Mouse (Mus musculus): ENCODE measurements around the gene Usp49. TPM values are rescaled to one million over a fixed set of nuclear protein-coding genes. Genes with fewer than 3 reads are reported as not detected.

Usp49 gene
- total and polyA plus RNA-seq, 2 experiments = 2.1 to 2.2 TPM

DNA sequence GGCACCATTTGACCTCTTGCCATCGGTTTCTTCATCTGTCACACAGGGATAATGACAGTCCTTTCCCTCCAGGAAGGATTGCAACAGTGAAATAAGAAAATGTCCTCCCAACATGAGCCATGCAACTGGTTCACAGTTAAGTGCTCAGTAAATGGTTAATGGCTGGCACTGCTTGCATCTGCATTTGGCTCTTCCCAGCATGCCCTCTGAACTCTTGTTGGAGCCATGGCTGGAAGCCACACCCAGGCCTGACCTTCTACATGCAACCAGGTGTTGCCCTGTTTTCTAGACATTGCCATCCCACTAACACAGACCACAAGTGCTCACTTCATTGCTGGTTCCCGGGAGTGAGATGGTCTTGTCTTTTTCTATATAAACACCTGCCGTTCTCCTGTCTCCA is 77.5 kb downstream of the Usp49 start:
- H3K9ac ChIP-seq (ENCODE audit: low read depth, low read length) = no peak overlapping the region
- no peak overlapping the region for H3K27ac ChIP-seq (replicated peaks; ENCODE audit: insufficient read depth, low read depth, low read length)
- no peaks in the 10 kb centered on the region for H3K79me2 ChIP-seq (ENCODE audit: control insufficient read depth, insufficient read depth, low read length)
- DNase-seq (ENCODE audit: extremely low read depth, low read depth, low spot score) = peak; percentile 55
- H3K36me3 ChIP-seq (ENCODE audit: control insufficient read depth, insufficient read depth, low read length) = no peaks in the 10 kb centered on the region
- 70% methylated on average over 3 of the region's 3 CpGs for WGBS
- H3K4me3 ChIP-seq (ENCODE audit: insufficient read depth, low read depth, low read length) = no peak overlapping the region
- H3K27me3 ChIP-seq (ENCODE audit: control insufficient read depth, insufficient read depth, low read length) = no peaks in the 10 kb centered on the region
- no peak for TF ChIP-seq POLR2A (IDR thresholded peaks at IDR 0.05; ENCODE audit: extremely low read depth, insufficient read depth, low read length)
- TF ChIP-seq CTCF (IDR thresholded peaks at IDR 0.05; ENCODE audit: low read depth, low read length) = no peak
- no peaks in the 10 kb centered on the region for H3K4me1 ChIP-seq (ENCODE audit: control insufficient read depth, insufficient read depth, low read length)

DNA sequence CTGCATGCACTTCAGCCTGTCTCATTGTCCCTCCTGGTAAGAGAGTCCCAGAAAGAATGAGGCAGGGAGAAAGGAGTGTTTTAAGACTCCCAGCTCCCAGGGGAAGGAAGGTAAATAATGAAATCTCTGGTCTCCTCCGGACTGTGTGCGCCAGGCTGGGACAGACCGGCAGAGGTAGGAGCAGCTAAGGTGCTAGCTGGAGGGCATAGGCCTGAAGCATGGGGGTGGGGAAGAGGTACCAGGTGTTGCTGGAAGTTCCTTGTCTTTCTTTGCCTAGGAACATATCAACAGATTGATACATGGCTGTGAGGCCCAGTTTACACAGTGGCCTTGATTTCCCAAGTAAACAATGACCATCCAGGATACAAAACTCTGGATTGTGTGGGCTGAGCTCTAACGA is 78.5 kb downstream of the Usp49 start:
- no peaks in the 10 kb centered on the region for H3K79me2 ChIP-seq (ENCODE audit: control insufficient read depth, insufficient read depth, low read length)
- H3K27ac ChIP-seq (replicated peaks; ENCODE audit: insufficient read depth, low read depth, low read length) = no peak overlapping the region
- no peaks in the 10 kb centered on the region for H3K27me3 ChIP-seq (ENCODE audit: control insufficient read depth, insufficient read depth, low read length)
- DNase-seq (ENCODE audit: extremely low read depth, low read depth, low spot score) = no peak
- no peaks in the 10 kb centered on the region for H3K36me3 ChIP-seq (ENCODE audit: control insufficient read depth, insufficient read depth, low read length)
- WGBS = 43% methylated on average over 4 of the region's 4 CpGs
- no peak overlapping the region for H3K9ac ChIP-seq (ENCODE audit: low read depth, low read length)
- no peaks in the 10 kb centered on the region for H3K4me1 ChIP-seq (ENCODE audit: control insufficient read depth, insufficient read depth, low read length)
- H3K4me3 ChIP-seq (ENCODE audit: insufficient read depth, low read depth, low read length) = no peak overlapping the region
- no peak for TF ChIP-seq POLR2A (IDR thresholded peaks at IDR 0.05; ENCODE audit: extremely low read depth, insufficient read depth, low read length)
- TF ChIP-seq CTCF (IDR thresholded peaks at IDR 0.05; ENCODE audit: low read depth, low read length) = no peak

DNA sequence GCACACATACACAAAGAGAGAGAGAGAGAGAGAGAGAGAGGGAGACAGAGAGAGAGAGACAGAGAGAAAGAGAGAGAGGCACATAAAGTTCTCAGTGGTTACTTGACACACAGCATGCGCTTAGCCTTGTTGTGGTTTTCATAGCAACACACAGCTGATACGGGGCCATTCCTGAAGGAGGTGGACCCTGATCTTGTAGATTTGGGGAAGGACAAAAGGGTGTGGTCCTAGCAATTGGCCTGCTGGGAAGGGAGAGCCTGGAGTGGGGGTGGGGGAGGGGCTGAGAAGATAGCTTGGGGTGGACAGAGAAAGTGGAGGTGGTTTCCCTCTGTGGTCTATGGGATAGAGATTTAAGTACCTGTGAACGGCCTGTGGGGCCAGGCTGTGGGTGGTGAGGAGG is 79.5 kb downstream of the Usp49 start:
- WGBS = 90% methylated on average over 3 of the region's 3 CpGs

DNA sequence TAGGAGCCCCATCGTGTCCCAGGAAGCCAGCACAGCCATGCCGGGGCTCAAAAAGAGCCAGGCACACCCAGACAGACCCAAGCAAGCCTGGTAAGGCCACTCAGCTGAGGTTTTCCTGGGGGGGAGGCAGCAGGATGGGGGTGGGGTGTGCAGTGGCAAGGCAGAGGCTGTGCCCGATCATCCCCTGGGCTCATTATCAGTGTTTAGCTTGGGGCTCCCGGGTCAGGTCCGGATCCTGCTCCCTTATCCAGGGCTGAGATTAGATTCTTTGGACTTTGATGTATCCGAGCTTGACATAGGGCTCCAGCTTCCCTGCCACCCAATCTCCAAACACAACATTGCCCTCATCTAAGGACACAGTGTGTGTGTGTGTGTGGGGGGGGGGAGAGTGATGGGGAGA is 81.4 kb downstream of the Usp49 start:
- Histone ChIP-seq H3K4me3 (ENCODE audit: insufficient read depth, low read depth, low read length) (no peak overlapping the region), H3K27ac (replicated peaks; ENCODE audit: insufficient read depth, low read depth, low read length) (no peak overlapping the region), H3K9ac (ENCODE audit: low read depth, low read length) (no peak overlapping the region), H3K79me2 (ENCODE audit: control insufficient read depth, insufficient read depth, low read length) (no peaks in the 10 kb centered on the region), H3K27me3 (ENCODE audit: control insufficient read depth, insufficient read depth, low read length) (no peaks in the 10 kb centered on the region), H3K36me3 (ENCODE audit: control insufficient read depth, insufficient read depth, low read length) (no peaks in the 10 kb centered on the region), H3K4me1 (ENCODE audit: control insufficient read depth, insufficient read depth, low read length) (no peaks in the 10 kb centered on the region)
- no peak for TF ChIP-seq CTCF (IDR thresholded peaks at IDR 0.05; ENCODE audit: low read depth, low read length)
- TF ChIP-seq POLR2A (IDR thresholded peaks at IDR 0.05; ENCODE audit: extremely low read depth, insufficient read depth, low read length) = no peak
- no peak for DNase-seq (ENCODE audit: extremely low read depth, low read depth, low spot score)
- WGBS = 28% methylated on average over 6 of the region's 6 CpGs

More for the DNA sequence above, 79.5 kb downstream of the Usp49 start:
- no peak overlapping the region for H3K9ac ChIP-seq (ENCODE audit: low read depth, low read length)
- no peak for DNase-seq (ENCODE audit: extremely low read depth, low read depth, low spot score)
- no peaks in the 10 kb centered on the region for H3K27me3 ChIP-seq (ENCODE audit: control insufficient read depth, insufficient read depth, low read length)
- no peak overlapping the region for H3K4me3 ChIP-seq (ENCODE audit: insufficient read depth, low read depth, low read length)
- H3K4me1 ChIP-seq (ENCODE audit: control insufficient read depth, insufficient read depth, low read length) = no peaks in the 10 kb centered on the region
- no peak overlapping the region for H3K27ac ChIP-seq (replicated peaks; ENCODE audit: insufficient read depth, low read depth, low read length)
- H3K79me2 ChIP-seq (ENCODE audit: control insufficient read depth, insufficient read depth, low read length) = no peaks in the 10 kb centered on the region
- TF ChIP-seq CTCF (IDR thresholded peaks at IDR 0.05; ENCODE audit: low read depth, low read length) = no peak
- TF ChIP-seq POLR2A (IDR thresholded peaks at IDR 0.05; ENCODE audit: extremely low read depth, insufficient read depth, low read length) = no peak
- no peaks in the 10 kb centered on the region for H3K36me3 ChIP-seq (ENCODE audit: control insufficient read depth, insufficient read depth, low read length)

DNA sequence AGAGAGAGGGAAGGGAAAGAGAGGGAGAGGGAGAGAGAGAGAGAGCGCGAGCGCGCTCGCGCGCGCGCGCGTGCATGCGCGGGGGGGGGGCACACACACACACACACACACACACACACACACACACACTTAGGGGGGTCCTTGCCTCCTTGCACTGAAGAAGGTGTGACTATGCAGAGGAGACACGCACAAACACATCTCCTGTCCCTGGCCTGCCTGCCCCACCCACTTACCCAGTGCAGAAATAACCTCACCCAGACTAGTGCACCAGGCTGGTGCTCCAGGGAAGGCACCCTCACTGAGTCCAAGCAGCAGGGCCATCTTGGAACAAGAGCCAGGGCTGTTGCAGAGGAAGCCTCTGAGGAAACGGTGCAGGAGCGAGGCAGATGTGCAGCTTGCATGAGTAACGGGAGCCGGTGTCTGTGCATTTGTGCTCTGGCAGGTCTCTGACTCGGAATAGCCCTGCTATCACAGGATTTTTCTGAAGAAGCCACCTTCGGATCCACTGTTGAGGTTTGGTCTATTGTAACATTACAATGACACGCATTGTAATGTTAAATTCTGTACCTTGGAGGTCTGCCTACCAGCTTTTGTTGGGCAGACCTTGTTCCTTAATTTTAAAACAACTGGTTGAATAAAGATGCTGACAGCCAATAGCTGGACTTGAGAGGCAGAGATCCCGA is 82.5 kb downstream of the Usp49 start:
- DNase-seq (ENCODE audit: extremely low read depth, low read depth, low spot score) = no peak
- H3K27me3 ChIP-seq (ENCODE audit: control insufficient read depth, insufficient read depth, low read length) = no peaks in the 10 kb centered on the region
- H3K4me1 ChIP-seq (ENCODE audit: control insufficient read depth, insufficient read depth, low read length) = no peaks in the 10 kb centered on the region
- no peak overlapping the region for H3K4me3 ChIP-seq (ENCODE audit: insufficient read depth, low read depth, low read length)
- WGBS = 75% methylated on average over 22 of the region's 22 CpGs
- H3K79me2 ChIP-seq (ENCODE audit: control insufficient read depth, insufficient read depth, low read length) = no peaks in the 10 kb centered on the region
- H3K36me3 ChIP-seq (ENCODE audit: control insufficient read depth, insufficient read depth, low read length) = no peaks in the 10 kb centered on the region
- TF ChIP-seq CTCF (IDR thresholded peaks at IDR 0.05; ENCODE audit: low read depth, low read length) = no peak
- no peak for TF ChIP-seq POLR2A (IDR thresholded peaks at IDR 0.05; ENCODE audit: extremely low read depth, insufficient read depth, low read length)
- H3K27ac ChIP-seq (replicated peaks; ENCODE audit: insufficient read depth, low read depth, low read length) = no peak overlapping the region
- H3K9ac ChIP-seq (ENCODE audit: low read depth, low read length) = no peak overlapping the region

DNA sequence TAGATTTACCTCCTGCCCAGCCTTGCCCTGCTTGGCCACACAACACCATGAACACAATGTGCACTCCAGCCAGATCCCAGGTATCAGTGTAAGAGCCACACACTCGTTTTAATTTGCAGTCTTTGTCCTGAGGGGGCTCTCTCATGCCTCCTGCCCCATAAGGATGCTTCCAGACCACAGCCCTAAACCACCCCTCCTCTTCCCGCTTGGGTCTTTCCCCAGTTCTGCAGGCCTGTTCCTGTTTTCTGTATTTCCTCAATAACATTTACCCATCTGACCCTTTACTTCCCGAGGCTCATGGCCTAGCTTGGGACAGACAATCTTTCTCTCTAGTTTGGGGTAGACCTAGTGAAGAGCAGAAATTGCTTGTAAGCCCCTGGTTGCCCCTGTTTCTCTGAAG is 84.5 kb downstream of the Usp49 start:
- no peaks in the 10 kb centered on the region for H3K27me3 ChIP-seq (ENCODE audit: control insufficient read depth, insufficient read depth, low read length)
- no peak overlapping the region for H3K4me3 ChIP-seq (ENCODE audit: insufficient read depth, low read depth, low read length)
- no peaks in the 10 kb centered on the region for H3K36me3 ChIP-seq (ENCODE audit: control insufficient read depth, insufficient read depth, low read length)
- H3K4me1 ChIP-seq (ENCODE audit: control insufficient read depth, insufficient read depth, low read length) = no peaks in the 10 kb centered on the region
- no peak overlapping the region for H3K27ac ChIP-seq (replicated peaks; ENCODE audit: insufficient read depth, low read depth, low read length)
- no peak for TF ChIP-seq CTCF (IDR thresholded peaks at IDR 0.05; ENCODE audit: low read depth, low read length)
- no peak for DNase-seq (ENCODE audit: extremely low read depth, low read depth, low spot score)
- 63% methylated on average over 3 of the region's 3 CpGs for WGBS
- no peaks in the 10 kb centered on the region for H3K79me2 ChIP-seq (ENCODE audit: control insufficient read depth, insufficient read depth, low read length)
- no peak overlapping the region for H3K9ac ChIP-seq (ENCODE audit: low read depth, low read length)
